Mouse (Mus musculus) liver, postnatal 0 days (tissue): ENCODE measurements around the gene Fam185a.

ENCODE experiments used
- CTCF ChIP-seq: sonication (generic); IDR thresholded peaks from 2 replicates; pipeline ENCODE4 v1.5.1; 2016; ENCODE audit warnings: antibody characterized with exemption, low read depth
- EP300 ChIP-seq: IDR thresholded peaks from 2 replicates; pipeline ENCODE4 v1.6.1; 2016; ENCODE audit warnings: antibody characterized with exemption, low read depth, mild to moderate bottlenecking

DNA sequence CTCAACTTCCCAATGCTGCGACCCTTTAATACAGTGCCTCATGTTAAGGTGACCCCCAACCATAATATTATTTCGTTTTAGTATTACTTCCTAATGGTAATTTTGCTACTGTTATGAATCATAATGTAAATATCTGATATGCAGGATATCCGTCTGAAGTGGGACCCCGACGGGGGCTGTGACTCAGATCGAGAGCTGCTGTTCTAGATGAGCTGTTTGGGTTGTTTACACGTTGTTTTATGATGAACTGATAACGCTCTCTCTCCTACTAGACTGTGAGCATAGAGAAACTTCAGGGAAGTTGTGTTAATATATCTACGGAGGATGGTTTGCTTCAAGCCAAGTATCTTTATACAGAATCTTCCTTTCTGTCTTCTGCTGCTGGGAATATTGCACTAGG lies 13.7 kb downstream of the Fam185a start:
- TF ChIP-seq CTCF: no peak
- TF ChIP-seq EP300: no peak
